In genomic region chr6:66975522-66975921, GRCm38 (mm10) we compare ENCODE assay signal across 27 mouse cellular contexts.
DNase-seq lines count a peak whose midpoint lies in the region; ATAC-seq and TF ChIP-seq lines count a peak whose summit lies in the region.
"Had no signal": no experiment of that assay in that cellular context is flagged by ENCODE, and none has a peak within 500 bp of the region (broad histone marks: within the 10 kb centered on the region; RNA-seq: fewer than 3 reads in every experiment).

No protein-coding gene starts in this region.

- H3K9ac ChIP-seq in liver, embryonic 14.5 days (replicated peaks): no peak overlapping the region
- no peak overlapping the region for H3K9ac ChIP-seq in hindbrain, embryonic 16.5 days (ENCODE audit: low read depth, low read length)
- H3K9ac ChIP-seq: forebrain, embryonic 13.5 days; limb, embryonic 12.5 days had no signal

- 32% methylated on average over 4 of the region's 4 CpGs for WGBS in liver, embryonic 14.5 days (ENCODE audit: insufficient replicate concordance)
- WGBS in hindbrain, embryonic 16.5 days: 91% methylated on average over 4 of the region's 4 CpGs

- no peaks in the 10 kb centered on the region for H3K27me3 ChIP-seq in liver, embryonic 14.5 days (ENCODE audit: control insufficient read depth, insufficient read depth, low read length)
- no peaks in the 10 kb centered on the region for H3K27me3 ChIP-seq in hindbrain, embryonic 16.5 days (replicated peaks; ENCODE audit: control insufficient read depth, insufficient read depth, low read length)
- H3K27me3 ChIP-seq: CH12.LX; forebrain, embryonic 13.5 days; heart, embryonic 13.5 days; limb, embryonic 12.5 days had no signal

- no peaks in the 10 kb centered on the region for H3K9me3 ChIP-seq in liver, embryonic 14.5 days (ENCODE audit: control insufficient read depth, low read length)
- no peaks in the 10 kb centered on the region for H3K9me3 ChIP-seq in hindbrain, embryonic 16.5 days (ENCODE audit: control insufficient read depth, low read length)
- H3K9me3 ChIP-seq: forebrain, embryonic 13.5 days; heart, embryonic 13.5 days; limb, embryonic 12.5 days; midbrain, embryonic 10.5 days had no signal

- H3K4me1 ChIP-seq in liver, embryonic 14.5 days (replicated peaks; ENCODE audit: control insufficient read depth in 2 of 2, insufficient read depth in 2 of 2, low read length in 1 of 2): peaks cover 14 to 28% of the 10 kb centered on the region in 2 experiments
- no peaks in the 10 kb centered on the region for H3K4me1 ChIP-seq in hindbrain, embryonic 16.5 days (ENCODE audit: control insufficient read depth, insufficient read depth, low read depth, low read length)
- H3K4me1 ChIP-seq: forebrain, embryonic 13.5 days had no signal

- peak; percentile 54; the same call in 1 of the 2 replicates for ATAC-seq in erythroblast, adult 5-6 weeks (replicated peaks; ENCODE audit: low FRiP score, poor library complexity, severe bottlenecking)
- peak; percentile 55; the same call in 1 of the 2 replicates for ATAC-seq in liver, embryonic 14.5 days (ENCODE audit: insufficient read depth)
- ATAC-seq in megakaryocyte-erythroid progenitor cell, adult 5-6 weeks (replicated peaks; ENCODE audit: low FRiP score, low TSS enrichment, poor library complexity, severe bottlenecking): peak; percentile 55; the same call in 1 of the 2 replicates
- ATAC-seq in hindbrain, embryonic 16.5 days: no peak
- ATAC-seq: forebrain, embryonic 13.5 days; midbrain, embryonic 16.5 days had no signal

- peak; percentile 23; the same call in 1 of the 2 replicates for TF ChIP-seq EP300 in liver, embryonic 14.5 days (IDR thresholded peaks at IDR 0.05; ENCODE audit: low read depth)

- H3K4me3 ChIP-seq in liver, embryonic 14.5 days (ENCODE audit: insufficient read depth in 1 of 2, low read depth in 2 of 2, low read length in 2 of 2): no peak overlapping the region
- H3K4me3 ChIP-seq in hindbrain, embryonic 16.5 days (ENCODE audit: low read length): no peak overlapping the region
- H3K4me3 ChIP-seq: forebrain, embryonic 13.5 days; heart, embryonic 13.5 days; layer of hippocampus, adult 2 months; left cerebral cortex, adult 2 months; limb, embryonic 12.5 days; midbrain, embryonic 10.5 days had no signal

- intact Hi-C loops in heart, postnatal 10 days (cut with DNase I): no loop called here

- H3K27ac ChIP-seq in liver, embryonic 14.5 days: no peak overlapping the region
- H3K27ac ChIP-seq in hindbrain, embryonic 16.5 days (ENCODE audit: low read depth, low read length): no peak overlapping the region
- H3K27ac ChIP-seq: forebrain, embryonic 13.5 days; heart, embryonic 13.5 days; layer of hippocampus, adult 2 months; left cerebral cortex, adult 2 months; limb, embryonic 12.5 days; macrophage; midbrain, embryonic 10.5 days had no signal

- TF ChIP-seq CTCF in liver, embryonic 14.5 days (IDR thresholded peaks at IDR 0.05; ENCODE audit: low read depth): no peak

- no peak overlapping the region for H3K4me2 ChIP-seq in liver, embryonic 14.5 days (ENCODE audit: low read depth)
- no peak overlapping the region for H3K4me2 ChIP-seq in hindbrain, embryonic 16.5 days (ENCODE audit: low read length)
- H3K4me2 ChIP-seq: forebrain, embryonic 13.5 days; heart, embryonic 13.5 days; limb, embryonic 12.5 days had no signal

- DNase-seq in liver: peak; percentile 51
- DNase-seq in liver, embryonic 14.5 days (ENCODE audit: low read depth in 3 of 3, low spot score in 3 of 3): no peak
- no peak for DNase-seq in heart, postnatal 10 days
- DNase-seq in yolk sac, embryonic 10.5 days (ENCODE audit: low spot score): no peak
- DNase-seq: adrenal gland, adult 8-10 months; cerebellum, adult 2 months; cerebellum, postnatal 14 days; gastrocnemius, postnatal 36 days; heart, adult 18-20 months; kidney, adult 18-20 months; kidney, postnatal 36 days; lung, adult 2 months; lung, postnatal 10 days; right cerebral cortex, postnatal 4 days; thymus, postnatal 14 days had no signal

- no peaks in the 10 kb centered on the region for H3K36me3 ChIP-seq in liver, embryonic 14.5 days (replicated peaks; ENCODE audit: control insufficient read depth, insufficient read depth, low read depth)
- no peaks in the 10 kb centered on the region for H3K36me3 ChIP-seq in hindbrain, embryonic 16.5 days (ENCODE audit: control insufficient read depth, insufficient read depth, low read length)
- H3K36me3 ChIP-seq: heart, embryonic 13.5 days; limb, embryonic 12.5 days; midbrain, embryonic 10.5 days had no signal
